Mouse (Mus musculus) gastrocnemius, postnatal 25 days (tissue): ENCODE measurements around the gene Fastkd5. TPM values are rescaled to one million over a fixed set of nuclear protein-coding genes. Genes with fewer than 3 reads are reported as not detected.
A peak's percentile ranks its signal among the peaks of the same experiment; 100 is the strongest.
"Not testable (repeated sequence)": the region's sequence is repeated elsewhere in the genome, so short reads cannot be mapped to it uniquely, and the experiment has no call there.

Source experiments
- DNase-seq: peaks from one replicate; pipeline ENCODE4 v3.0.0; 2022
- long read RNA-seq, 2 experiments: library from polyadenylated mRNA; stranded (forward); transcript quantifications; one replicate each; pipeline ENCODE4 v2.0.0; 2021
- total RNA-seq, 2 experiments: library from RNA; stranded (reverse); gene quantifications; 1 replicate in 1 of 2; 2 replicates in 1 of 2; pipeline ENCODE4 v1.2.3; 2021

Gene Fastkd5
- 1 to 10 TPM; 5.0 to 6.4 TPM for total RNA-seq
- long read RNA-seq, experiment 1, partial matches to known transcripts = 0 of 2 reads
- long read RNA-seq, experiment 1, other reads (novel, unspliced or antisense) = 1 of 2 reads
- long read RNA-seq, experiment 2 = 0 reads

- peak; percentile 81 for DNase-seq
Measured at GRCm38 (mm10) chr2:130629839-130630203, at the start of gene Fastkd5, which contains the start of gene Ubox5. Gene Fastkd5 (minus strand): TSS chr2:130630027. Gene Ubox5 (minus strand): TSS chr2:130630038.

- DNase-seq = no peak
Measured at GRCm38 (mm10) chr2:130679154-130679553, 49.3 kb upstream of the Fastkd5 start.

- no peak for DNase-seq
Measured at GRCm38 (mm10) chr2:130677211-130677610, 47.4 kb upstream of the Fastkd5 start.

- peak; percentile 86 for DNase-seq
Measured at GRCm38 (mm10) chr2:130667559-130667958, 37.7 kb upstream of the Fastkd5 start, which contains the start of gene Itpa. Gene Itpa (plus strand): TSS chr2:130667610.

- peak; percentile 92 for DNase-seq
Measured at GRCm38 (mm10) chr2:130664102-130664701, 34.4 kb upstream of the Fastkd5 start, which contains the start of gene Ddrgk1. Gene Ddrgk1 (minus strand): TSS chr2:130664659.

GRCm38 (mm10) chr2:130663342-130663741 lies 33.5 kb upstream of the Fastkd5 start:
- DNase-seq = no peak

GRCm38 (mm10) chr2:130658530-130658929 lies 28.7 kb upstream of the Fastkd5 start:
- DNase-seq = no peak

GRCm38 (mm10) chr2:130657541-130657940 lies 27.7 kb upstream of the Fastkd5 start:
- no peak for DNase-seq

- no peak for DNase-seq
Measured at GRCm38 (mm10) chr2:130656536-130656935, 26.7 kb upstream of the Fastkd5 start.

- DNase-seq = no peak
Measured at GRCm38 (mm10) chr2:130655660-130656339, 26.0 kb upstream of the Fastkd5 start.

- no peak for DNase-seq
Measured at GRCm38 (mm10) chr2:130653760-130654159, 23.9 kb upstream of the Fastkd5 start.

- no peak for DNase-seq
Measured at GRCm38 (mm10) chr2:130653303-130653702, 23.5 kb upstream of the Fastkd5 start.

GRCm38 (mm10) chr2:130649028-130649427 lies 19.2 kb upstream of the Fastkd5 start:
- DNase-seq = not testable (repeated sequence)

GRCm38 (mm10) chr2:130645198-130645597 lies 15.4 kb upstream of the Fastkd5 start:
- no peak for DNase-seq

GRCm38 (mm10) chr2:130642684-130643369 lies 13.0 kb upstream of the Fastkd5 start, which contains the start of gene Lzts3:
Gene Lzts3 (minus strand): TSS chr2:130642803.
- DNase-seq = peak; percentile 95

- DNase-seq = peak; percentile 25
Measured at GRCm38 (mm10) chr2:130642197-130642660, 12.4 kb upstream of the Fastkd5 start.

GRCm38 (mm10) chr2:130641351-130642025 lies 11.7 kb upstream of the Fastkd5 start:
- no peak for DNase-seq

- DNase-seq = no peak
Measured at GRCm38 (mm10) chr2:130639276-130639675, 9.4 kb upstream of the Fastkd5 start.

- no peak for DNase-seq
Measured at GRCm38 (mm10) chr2:130638101-130638611, 8.3 kb upstream of the Fastkd5 start.

GRCm38 (mm10) chr2:130635847-130636246 lies 6.0 kb upstream of the Fastkd5 start:
- no peak for DNase-seq

- DNase-seq = no peak
Measured at GRCm38 (mm10) chr2:130634739-130635411, 5.0 kb upstream of the Fastkd5 start.
